Mouse (Mus musculus): ENCODE results near the gene Ctnna2. TPM values are rescaled to one million over a fixed set of nuclear protein-coding genes. Genes with fewer than 3 reads are reported as not detected.

Gene Ctnna2
- polyA plus RNA-seq, 1 experiment, result not detected

DNA sequence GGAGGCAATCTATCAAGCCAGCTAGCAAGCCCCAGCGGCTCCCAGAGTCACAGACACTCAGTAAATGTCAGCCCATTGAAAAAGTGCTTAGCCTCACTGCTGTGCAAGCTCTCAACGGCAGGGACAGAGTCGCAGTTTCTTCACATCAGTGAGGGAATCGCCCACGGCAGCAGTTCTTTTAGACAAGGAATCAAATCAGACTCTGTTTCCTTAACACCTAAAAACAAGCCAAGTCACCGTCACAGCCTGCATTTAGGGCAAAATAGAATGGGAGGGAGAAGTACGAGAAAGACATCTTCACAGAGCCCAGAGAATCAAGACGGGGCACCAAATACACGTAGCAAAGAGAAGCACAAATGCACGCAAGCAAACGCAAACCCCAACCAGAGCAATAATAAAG is 535.6 kb downstream of the Ctnna2 start:
- Histone ChIP-seq H3K4me1 (ENCODE audit: control insufficient read depth) (no peaks in the 10 kb centered on the region), H3K36me3 (ENCODE audit: control insufficient read depth) (no peaks in the 10 kb centered on the region), H3K27me3 (ENCODE audit: control insufficient read depth) (no peaks in the 10 kb centered on the region), H3K4me3 (replicated peaks) (no peak overlapping the region), H3K9me3 (ENCODE audit: control insufficient read depth, low read length) (no peaks in the 10 kb centered on the region; the same call in 1 of the 2 replicates)
- TF ChIP-seq TAL1 (IDR thresholded peaks at IDR 0.05; ENCODE audit: low read length) (no peak), GATA1 (IDR thresholded peaks at IDR 0.05; ENCODE audit: low read length) (no peak)

DNA sequence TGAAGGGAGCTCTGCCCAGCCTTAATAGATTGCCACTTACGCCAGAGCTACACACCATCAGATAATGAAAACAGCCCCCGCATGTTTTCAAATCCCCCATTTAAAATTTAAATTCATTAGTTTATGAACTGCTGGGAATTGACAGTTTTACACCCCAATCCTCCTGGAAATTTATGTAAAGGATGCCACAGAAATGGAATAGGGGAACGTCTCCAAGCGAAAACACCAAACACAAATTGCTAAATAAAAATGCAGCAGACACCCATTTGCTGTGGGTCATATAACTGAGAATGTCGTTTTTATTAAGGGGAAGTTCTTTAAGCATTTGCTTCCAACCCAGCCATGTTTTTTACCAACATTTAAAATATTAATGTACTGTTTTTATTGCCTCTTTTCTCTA is 538.4 kb downstream of the Ctnna2 start:
- no peak for TF ChIP-seq TAL1 (IDR thresholded peaks at IDR 0.05; ENCODE audit: low read length)
- TF ChIP-seq GATA1 (IDR thresholded peaks at IDR 0.05; ENCODE audit: low read length), result no peak

GRCm38 (mm10) chr6:77430381-77430780 is 549.1 kb downstream of the Ctnna2 start:
- H3K9me3 ChIP-seq (ENCODE audit: control insufficient read depth, low read length), result peaks cover 4% of the 10 kb centered on the region; the same call in 1 of the 2 replicates
- no peaks in the 10 kb centered on the region for H3K4me1 ChIP-seq (ENCODE audit: control insufficient read depth)
- no peaks in the 10 kb centered on the region for H3K36me3 ChIP-seq (ENCODE audit: control insufficient read depth)
- no peaks in the 10 kb centered on the region for H3K27me3 ChIP-seq (ENCODE audit: control insufficient read depth)
- H3K4me3 ChIP-seq (replicated peaks), result no peak overlapping the region
- TF ChIP-seq GATA1 (IDR thresholded peaks at IDR 0.05; ENCODE audit: low read length) (no peak), TAL1 (IDR thresholded peaks at IDR 0.05; ENCODE audit: low read length) (no peak)

More for the DNA sequence above, 538.4 kb downstream of the Ctnna2 start:
- no peaks in the 10 kb centered on the region; the same call in 1 of the 2 replicates for H3K9me3 ChIP-seq (ENCODE audit: control insufficient read depth, low read length)
- no peak overlapping the region for H3K4me3 ChIP-seq (replicated peaks)
- no peaks in the 10 kb centered on the region for H3K4me1 ChIP-seq (ENCODE audit: control insufficient read depth)
- H3K27me3 ChIP-seq (ENCODE audit: control insufficient read depth), result no peaks in the 10 kb centered on the region
- H3K36me3 ChIP-seq (ENCODE audit: control insufficient read depth), result no peaks in the 10 kb centered on the region

- no peak overlapping the region for H3K4me3 ChIP-seq (replicated peaks)
- H3K36me3 ChIP-seq (ENCODE audit: control insufficient read depth), result no peaks in the 10 kb centered on the region
- H3K4me1 ChIP-seq (ENCODE audit: control insufficient read depth), result no peaks in the 10 kb centered on the region
- TF ChIP-seq GATA1 (IDR thresholded peaks at IDR 0.05; ENCODE audit: low read length), result no peak
- H3K9me3 ChIP-seq (ENCODE audit: control insufficient read depth, low read length), result peaks cover 4% of the 10 kb centered on the region; the same call in 1 of the 2 replicates
- no peaks in the 10 kb centered on the region for H3K27me3 ChIP-seq (ENCODE audit: control insufficient read depth)
These were observed 553.8 kb downstream of the Ctnna2 start for GRCm38 (mm10) chr6:77425746-77426145.

- Histone ChIP-seq H3K9me3 (ENCODE audit: control insufficient read depth, low read length) (no peaks in the 10 kb centered on the region), H3K4me1 (ENCODE audit: control insufficient read depth) (no peaks in the 10 kb centered on the region), H3K4me3 (replicated peaks) (no peak overlapping the region), H3K27me3 (ENCODE audit: control insufficient read depth) (no peaks in the 10 kb centered on the region), H3K36me3 (ENCODE audit: control insufficient read depth) (no peaks in the 10 kb centered on the region)
- no peak for TF ChIP-seq TAL1 (IDR thresholded peaks at IDR 0.05; ENCODE audit: low read length)
- TF ChIP-seq GATA1 (IDR thresholded peaks at IDR 0.05; ENCODE audit: low read length), result no peak
These were observed 554.7 kb downstream of the Ctnna2 start for GRCm38 (mm10) chr6:77424826-77425225.

DNA sequence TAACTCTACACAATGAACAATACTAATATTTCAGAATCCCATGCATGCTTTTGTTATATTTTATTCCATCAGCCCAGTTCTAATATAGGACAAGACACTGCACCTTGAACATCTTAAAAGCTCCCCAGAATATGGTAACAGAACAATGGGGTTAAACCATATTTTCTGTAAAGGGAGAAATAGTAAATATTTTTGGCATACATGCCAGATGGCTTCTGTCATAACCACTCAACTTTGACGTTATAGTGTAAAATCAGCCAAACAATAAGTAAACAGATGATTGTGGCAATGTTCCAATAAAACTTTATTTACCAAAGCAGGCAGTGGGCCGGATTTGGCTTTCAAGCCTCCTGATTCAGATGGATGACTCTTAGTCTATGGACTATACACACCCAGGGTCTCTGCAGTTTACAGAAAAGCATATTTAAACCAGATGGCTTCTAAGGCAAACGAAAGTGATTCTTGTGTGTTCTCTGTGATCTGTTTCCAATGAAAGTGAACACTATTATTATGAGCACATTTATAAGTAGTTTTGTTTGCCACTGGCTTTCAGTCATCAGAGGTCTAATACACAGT is 557.8 kb downstream of the Ctnna2 start:
- Histone ChIP-seq H3K36me3 (ENCODE audit: control insufficient read depth) (no peaks in the 10 kb centered on the region), H3K9me3 (ENCODE audit: control insufficient read depth, low read length) (no peaks in the 10 kb centered on the region), H3K4me1 (ENCODE audit: control insufficient read depth) (no peaks in the 10 kb centered on the region), H3K27me3 (ENCODE audit: control insufficient read depth) (no peaks in the 10 kb centered on the region), H3K4me3 (replicated peaks) (no peak overlapping the region)
- TF ChIP-seq TAL1 (IDR thresholded peaks at IDR 0.05; ENCODE audit: low read length) (no peak), GATA1 (IDR thresholded peaks at IDR 0.05; ENCODE audit: low read length) (no peak)

GRCm38 (mm10) chr6:77416999-77417398 is 562.5 kb downstream of the Ctnna2 start:
- Histone ChIP-seq H3K4me1 (ENCODE audit: control insufficient read depth) (no peaks in the 10 kb centered on the region), H3K27me3 (ENCODE audit: control insufficient read depth) (no peaks in the 10 kb centered on the region), H3K9me3 (ENCODE audit: control insufficient read depth, low read length) (no peaks in the 10 kb centered on the region), H3K4me3 (replicated peaks) (no peak overlapping the region), H3K36me3 (ENCODE audit: control insufficient read depth) (no peaks in the 10 kb centered on the region)
- no peak for TF ChIP-seq TAL1 (IDR thresholded peaks at IDR 0.05; ENCODE audit: low read length)
- TF ChIP-seq GATA1 (IDR thresholded peaks at IDR 0.05; ENCODE audit: low read length), result no peak

DNA sequence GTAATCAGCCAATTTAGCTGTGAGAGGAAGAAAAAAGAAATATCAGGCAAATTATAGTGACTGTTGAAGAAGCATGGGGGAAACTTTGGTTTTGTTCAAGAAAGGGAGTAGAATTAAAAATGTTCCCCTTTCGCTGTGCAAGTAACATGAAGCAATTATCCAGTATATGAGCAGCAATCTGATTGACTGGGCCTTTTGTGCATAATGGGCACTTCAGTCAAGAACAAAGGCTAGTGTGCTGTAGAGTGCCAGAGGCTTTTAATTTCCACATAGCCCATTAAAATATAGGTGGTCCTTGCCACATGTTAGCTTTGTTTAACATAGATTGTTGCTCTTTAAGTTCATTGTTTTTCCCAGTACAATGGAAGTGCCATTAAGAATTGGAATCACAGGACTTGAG is 566.0 kb downstream of the Ctnna2 start:
- Histone ChIP-seq H3K4me3 (replicated peaks) (no peak overlapping the region), H3K9me3 (ENCODE audit: control insufficient read depth, low read length) (no peaks in the 10 kb centered on the region), H3K27me3 (ENCODE audit: control insufficient read depth) (no peaks in the 10 kb centered on the region), H3K4me1 (ENCODE audit: control insufficient read depth) (no peaks in the 10 kb centered on the region), H3K36me3 (ENCODE audit: control insufficient read depth) (no peaks in the 10 kb centered on the region)
- no peak for TF ChIP-seq TAL1 (IDR thresholded peaks at IDR 0.05; ENCODE audit: low read length)
- TF ChIP-seq GATA1 (IDR thresholded peaks at IDR 0.05; ENCODE audit: low read length), result no peak

DNA sequence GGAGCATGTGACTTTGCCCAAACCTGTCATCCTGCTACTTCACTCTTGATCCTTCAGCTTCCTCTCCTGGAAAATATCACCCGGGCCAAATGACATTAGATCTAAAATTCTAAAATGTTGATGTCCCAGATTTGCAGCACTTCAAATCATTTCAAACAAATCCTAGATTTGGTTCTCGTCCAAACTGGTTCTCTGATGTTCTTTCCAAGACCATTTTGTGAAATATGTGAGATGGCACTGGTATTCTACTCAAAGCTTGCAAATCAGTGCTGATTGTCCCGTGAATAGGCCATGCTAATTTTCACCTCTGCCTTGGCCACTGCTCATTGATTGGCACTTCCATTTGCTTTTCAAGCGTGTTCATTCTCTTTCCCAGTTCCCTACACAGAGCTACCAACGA is 571.0 kb downstream of the Ctnna2 start:
- TF ChIP-seq TAL1 (IDR thresholded peaks at IDR 0.05; ENCODE audit: low read length) (no peak), GATA1 (IDR thresholded peaks at IDR 0.05; ENCODE audit: low read length) (no peak)
- Histone ChIP-seq H3K27me3 (ENCODE audit: control insufficient read depth) (no peaks in the 10 kb centered on the region), H3K36me3 (ENCODE audit: control insufficient read depth) (no peaks in the 10 kb centered on the region), H3K4me1 (ENCODE audit: control insufficient read depth) (no peaks in the 10 kb centered on the region), H3K4me3 (replicated peaks) (no peak overlapping the region), H3K9me3 (ENCODE audit: control insufficient read depth, low read length) (no peaks in the 10 kb centered on the region)

DNA sequence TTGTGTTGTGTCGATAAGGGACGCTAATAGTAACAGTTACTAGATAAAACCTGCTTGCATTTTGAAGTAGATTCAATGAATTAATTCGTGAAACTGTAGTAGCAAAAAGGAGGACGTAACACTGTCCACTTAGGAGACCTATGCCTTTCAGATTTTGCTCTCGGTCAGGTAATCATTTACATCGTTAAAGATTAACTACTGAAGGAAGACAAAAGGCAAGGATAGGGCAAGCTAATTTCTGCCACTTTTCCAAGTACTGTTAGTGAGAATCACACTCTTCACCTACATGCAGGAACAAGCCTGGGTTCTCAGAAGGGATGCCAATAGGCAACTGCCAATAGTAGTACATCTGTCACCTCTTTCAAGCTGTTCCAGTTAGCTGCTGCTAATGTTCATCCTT is 578.7 kb downstream of the Ctnna2 start:
- H3K27me3 ChIP-seq (ENCODE audit: control insufficient read depth), result no peaks in the 10 kb centered on the region
- no peak for TF ChIP-seq TAL1 (IDR thresholded peaks at IDR 0.05; ENCODE audit: low read length)
- no peak for TF ChIP-seq GATA1 (IDR thresholded peaks at IDR 0.05; ENCODE audit: low read length)
- H3K9me3 ChIP-seq (ENCODE audit: control insufficient read depth, low read length), result peaks cover 2% of the 10 kb centered on the region; the same call in 1 of the 2 replicates
- no peaks in the 10 kb centered on the region for H3K4me1 ChIP-seq (ENCODE audit: control insufficient read depth)
- H3K36me3 ChIP-seq (ENCODE audit: control insufficient read depth), result no peaks in the 10 kb centered on the region
- no peak overlapping the region for H3K4me3 ChIP-seq (replicated peaks)

Data from erythroblast, embryonic 14.5 days (primary cell).